Mouse (Mus musculus): ENCODE data around the gene Isy1.
A peak's percentile ranks its signal among the peaks of the same experiment; 100 is the strongest.

GRCm38 (mm10) chr6:87770626-87771025 lies 68.0 kb downstream of the Isy1 start:
- TF ChIP-seq MXI1 (IDR thresholded peaks at IDR 0.05; ENCODE audit: low read depth, low read length), result no peak
- no peak for TF ChIP-seq CHD2 (IDR thresholded peaks at IDR 0.05; ENCODE audit: low read length)
- no peak for TF ChIP-seq SIN3A (IDR thresholded peaks at IDR 0.05; ENCODE audit: low read length)
- TF ChIP-seq EP300 (IDR thresholded peaks at IDR 0.05; ENCODE audit: low read length), result no peak
- TF ChIP-seq CTCF (conservative IDR thresholded peaks at IDR 0.05 in 1 of 2, IDR thresholded peaks at IDR 0.05 in 1 of 2; ENCODE audit: low read depth in 2 of 2, low read length in 2 of 2), result peak in 1 of 2 experiments; percentile 71; a peak in 2 of 4 replicates
- no peak for TF ChIP-seq RCOR1 (conservative IDR thresholded peaks at IDR 0.05; ENCODE audit: low read depth, low read length)
- TF ChIP-seq RAD21 (IDR thresholded peaks at IDR 0.05; ENCODE audit: low read depth, low read length), result peak; percentile 69

Data from CH12.LX (cell line).